Mouse (Mus musculus): ENCODE data around the gene Wdr74.

The Wdr74 gene

DNA sequence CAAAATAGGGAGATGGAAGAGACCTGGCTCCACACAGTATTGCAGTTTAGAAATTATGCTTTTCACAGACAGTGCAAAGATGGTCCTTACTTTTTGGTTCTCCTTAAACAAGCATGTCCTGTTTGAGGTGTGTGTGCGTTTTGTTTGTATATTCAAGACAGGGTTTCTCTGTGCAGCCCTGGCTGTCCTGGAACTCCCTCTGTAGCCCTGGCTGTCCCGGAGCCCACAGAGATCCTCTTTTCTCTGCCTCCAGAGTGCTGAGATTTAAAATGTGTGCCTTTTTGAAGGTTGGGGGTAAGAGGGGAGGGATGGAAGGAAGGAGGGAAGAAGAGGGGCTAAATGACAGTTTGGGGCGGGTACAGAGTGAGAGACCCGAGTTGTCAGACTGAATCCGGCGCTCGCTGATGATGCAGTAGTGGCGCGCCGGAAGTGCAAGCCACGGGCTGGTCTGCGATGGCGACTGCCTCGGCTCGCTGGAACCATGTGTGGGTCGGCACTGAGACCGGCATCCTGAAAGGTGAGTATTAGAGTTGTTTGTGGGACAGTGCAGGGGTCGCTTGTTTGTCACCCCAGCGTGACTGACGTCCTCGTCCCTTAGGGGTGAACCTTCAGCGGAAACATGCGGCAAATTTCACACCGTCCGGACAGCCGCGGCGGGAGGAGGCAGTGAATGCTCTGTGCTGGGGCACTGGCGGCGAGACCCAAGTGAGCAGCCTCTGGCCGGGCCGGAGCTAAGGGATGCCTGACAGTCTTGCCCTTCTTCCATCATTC is at the start of gene Wdr74:
Wdr74 (plus strand) TSS at position 439 of the 771 bp plus-strand sequence.
- DNase-seq, result peak; percentile 86

DNA sequence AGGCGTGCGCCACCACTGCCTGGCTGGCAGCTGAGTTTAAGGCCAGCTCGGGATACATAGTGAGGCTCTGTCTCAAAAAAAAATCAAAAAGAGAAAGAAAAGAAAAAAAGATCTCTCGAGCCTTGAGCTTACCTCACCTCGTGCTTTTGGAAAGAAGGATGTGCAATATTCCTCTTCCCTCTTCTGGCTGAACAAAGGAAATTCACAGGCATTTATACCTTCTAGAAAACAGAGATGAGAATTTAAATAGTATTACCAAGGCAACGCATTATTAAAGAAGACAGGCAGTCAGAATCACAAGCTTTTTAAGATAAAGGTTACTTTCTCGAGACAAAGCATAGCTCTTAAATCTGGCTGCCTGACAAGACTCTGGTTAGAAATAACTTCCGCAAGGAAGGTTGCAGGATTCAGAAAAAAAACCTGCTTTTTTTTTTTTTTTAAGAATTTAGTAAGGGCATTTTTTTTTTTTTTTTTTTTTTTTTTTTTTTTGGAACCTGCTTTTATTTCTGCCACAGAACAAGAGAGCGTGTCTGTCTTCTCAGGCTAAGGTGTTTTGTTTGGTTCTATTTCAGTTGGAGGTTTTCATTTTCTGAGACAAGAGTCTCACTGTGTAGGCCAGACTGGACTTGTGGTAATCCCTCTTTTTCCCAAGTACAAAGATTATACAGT is 43.6 kb upstream of the Wdr74 start:
- DNase-seq, result no peak

DNA sequence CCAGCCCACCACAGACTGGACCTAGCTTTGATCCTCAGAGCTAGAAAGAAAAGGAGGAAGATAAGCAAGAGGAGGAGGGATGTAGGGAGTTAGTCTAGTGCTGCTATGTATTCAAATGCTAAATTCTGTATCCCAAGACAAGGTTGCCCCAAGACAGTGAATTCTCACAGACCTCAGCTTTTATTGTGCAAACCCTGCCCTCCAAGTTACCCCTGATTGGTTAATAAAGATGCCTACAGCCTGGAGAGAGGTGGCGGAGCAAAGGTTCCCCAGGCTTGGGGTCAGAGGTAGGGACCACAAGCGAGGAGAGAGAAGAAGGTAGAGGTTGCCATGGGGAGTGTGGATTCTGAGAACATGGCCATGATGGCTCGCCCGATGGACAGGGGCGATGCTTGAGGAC is 42.9 kb upstream of the Wdr74 start:
- no peak for DNase-seq

DNA sequence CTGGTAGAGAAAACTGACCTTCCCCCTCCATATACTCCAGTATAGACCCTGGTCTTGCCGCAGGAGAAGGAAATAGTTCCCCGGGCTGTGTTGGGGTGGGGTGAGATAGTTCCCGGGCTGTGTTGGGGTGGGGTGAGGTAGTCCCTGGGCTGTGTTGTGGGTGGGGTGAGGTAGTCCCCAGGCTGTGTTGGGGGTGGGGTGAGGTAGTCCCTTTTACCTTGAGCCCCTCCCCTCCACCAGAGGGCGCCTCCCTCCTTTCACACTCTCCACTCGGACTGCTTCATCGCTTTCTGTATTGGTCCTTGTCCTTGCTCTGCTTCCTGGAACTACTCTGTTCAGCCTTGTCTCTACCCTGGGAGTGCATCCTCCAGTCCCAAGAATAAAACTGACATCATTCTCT is 40.3 kb upstream of the Wdr74 start:
- no peak for DNase-seq

DNA sequence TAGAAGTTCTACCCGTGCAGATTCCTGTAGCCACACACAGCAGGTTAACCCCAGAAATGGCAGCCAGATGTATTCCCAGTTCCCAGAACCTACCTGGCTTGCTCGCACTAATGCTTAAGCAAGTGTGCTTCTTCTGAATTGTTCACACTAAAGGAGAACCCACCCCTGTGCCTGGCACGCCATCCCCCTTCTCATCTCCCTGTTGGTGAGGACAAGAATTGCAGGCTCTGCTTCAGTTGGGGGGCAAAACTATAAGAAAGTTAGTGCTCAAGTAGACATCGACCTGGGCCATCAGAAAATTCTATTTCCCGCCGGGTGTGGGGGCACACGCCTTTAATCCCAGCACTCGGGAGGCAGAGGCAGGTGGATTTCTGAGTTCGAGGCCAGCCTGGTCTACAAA is 36.0 kb upstream of the Wdr74 start:
- no peak for DNase-seq

DNA sequence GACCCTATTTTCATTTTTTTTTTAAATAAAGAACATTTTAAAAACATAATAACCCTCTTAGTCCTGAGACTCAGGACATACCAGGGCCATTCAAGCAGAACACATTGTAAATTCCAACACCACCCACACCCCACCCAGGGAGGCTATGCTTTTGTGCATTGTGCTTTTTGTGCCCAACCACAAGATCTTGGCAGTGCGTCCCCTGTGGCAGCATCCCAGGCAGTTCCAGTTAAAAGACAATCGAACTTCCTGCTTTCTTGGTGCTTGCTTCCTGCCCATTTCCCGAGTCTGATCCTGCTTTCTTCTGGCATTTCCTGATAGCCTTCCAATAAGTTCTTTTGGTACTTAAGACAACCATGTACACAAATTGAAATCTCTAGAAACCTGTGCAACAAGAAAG is 33.2 kb upstream of the Wdr74 start:
- no peak for DNase-seq

DNA sequence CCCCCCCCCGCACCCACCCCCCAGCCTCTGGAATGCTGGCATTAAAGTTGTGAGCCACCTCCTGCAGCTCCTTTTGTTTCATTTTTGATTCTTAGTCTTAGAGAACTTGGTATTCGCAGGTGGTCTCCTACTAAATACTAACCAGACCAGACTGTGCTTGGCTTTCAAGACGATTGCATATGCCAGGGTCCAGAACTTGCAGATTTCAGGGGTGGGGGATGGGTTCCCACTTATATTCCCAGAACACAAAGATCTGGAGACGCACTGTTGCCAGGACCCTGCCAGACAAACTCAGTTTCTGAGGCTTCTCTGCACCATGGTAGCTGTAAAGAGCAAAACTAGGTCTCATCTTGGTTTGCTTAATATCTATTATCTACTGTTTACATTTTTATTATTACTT is 32.1 kb upstream of the Wdr74 start:
- DNase-seq, result no peak

DNA sequence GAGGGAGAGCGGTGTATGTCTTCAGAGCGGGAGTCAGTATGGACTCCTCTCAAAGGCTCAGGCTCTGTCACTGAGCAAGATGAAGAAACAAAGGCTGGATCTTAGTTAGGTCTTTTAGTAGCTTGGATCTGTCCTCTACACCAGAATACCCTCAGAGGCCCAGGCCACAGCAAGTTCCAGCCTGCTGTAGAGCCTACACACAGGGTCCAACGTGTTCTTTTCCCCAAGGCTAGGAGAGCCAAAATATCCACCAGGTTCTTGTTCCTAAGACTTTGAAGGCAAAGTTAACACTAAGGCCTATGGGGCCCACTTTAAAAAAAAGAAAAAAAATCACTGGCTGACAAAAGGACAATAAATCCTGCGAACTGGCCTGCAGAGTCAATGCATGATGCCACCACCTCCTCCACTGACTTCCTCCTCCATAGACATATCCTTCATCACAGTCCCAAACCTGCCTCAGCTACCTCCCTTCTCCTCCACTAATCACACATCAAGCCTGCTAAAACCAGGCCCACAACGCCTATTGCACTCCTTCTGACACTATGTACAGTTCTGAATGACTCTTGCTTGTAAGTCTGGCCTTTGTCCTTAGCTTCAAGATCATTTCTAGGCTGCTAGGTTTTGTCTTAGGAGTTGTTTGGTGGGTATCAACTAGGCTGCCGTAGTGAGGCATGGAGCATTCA is 30.5 kb upstream of the Wdr74 start:
- no peak for DNase-seq

DNA sequence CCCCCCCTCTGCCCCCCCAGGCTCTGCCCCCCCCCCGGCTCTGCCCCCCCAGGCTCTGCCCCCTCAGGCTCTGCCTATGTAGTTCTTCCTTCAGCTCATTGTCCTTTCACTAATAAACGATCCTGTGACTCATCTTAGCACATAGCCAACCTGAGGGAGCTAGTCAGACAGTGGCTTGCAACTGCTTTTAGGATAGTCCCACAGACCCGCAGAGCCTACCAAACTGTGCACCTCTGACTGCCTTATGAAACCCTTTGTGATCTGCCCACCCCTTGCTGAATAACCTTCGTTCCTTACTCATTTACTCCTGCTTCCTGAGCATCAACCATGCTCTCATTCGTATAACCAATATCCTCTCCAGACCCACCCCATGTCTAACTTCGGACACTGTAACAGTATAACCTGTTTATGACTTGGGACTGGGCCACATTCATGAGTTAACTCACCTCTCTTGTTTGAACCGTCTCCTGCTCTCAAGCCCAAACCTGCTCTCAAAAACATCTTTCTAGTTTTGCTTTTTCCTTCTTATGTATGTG is 29.4 kb upstream of the Wdr74 start:
- DNase-seq, result no peak

DNA sequence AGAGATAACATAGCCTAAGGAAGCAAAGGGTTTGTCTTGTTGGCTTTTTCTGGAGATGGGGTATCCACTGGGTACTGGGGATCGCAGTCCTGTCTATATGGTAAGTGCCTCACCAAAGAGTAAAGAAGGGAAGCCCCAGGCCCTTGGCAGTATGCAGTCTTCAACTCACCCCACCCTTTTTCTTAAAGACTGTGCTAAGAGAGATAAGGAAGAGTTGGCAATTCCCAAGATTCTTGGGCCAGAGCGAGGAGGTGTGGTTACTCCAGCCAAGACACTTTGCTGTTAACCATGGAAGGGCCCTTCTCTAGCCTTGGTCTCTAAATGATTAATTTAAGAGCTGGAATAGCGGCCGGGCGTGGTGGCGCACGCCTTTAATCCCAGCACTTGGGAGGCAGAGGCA is 28.7 kb upstream of the Wdr74 start:
- no peak for DNase-seq

DNA sequence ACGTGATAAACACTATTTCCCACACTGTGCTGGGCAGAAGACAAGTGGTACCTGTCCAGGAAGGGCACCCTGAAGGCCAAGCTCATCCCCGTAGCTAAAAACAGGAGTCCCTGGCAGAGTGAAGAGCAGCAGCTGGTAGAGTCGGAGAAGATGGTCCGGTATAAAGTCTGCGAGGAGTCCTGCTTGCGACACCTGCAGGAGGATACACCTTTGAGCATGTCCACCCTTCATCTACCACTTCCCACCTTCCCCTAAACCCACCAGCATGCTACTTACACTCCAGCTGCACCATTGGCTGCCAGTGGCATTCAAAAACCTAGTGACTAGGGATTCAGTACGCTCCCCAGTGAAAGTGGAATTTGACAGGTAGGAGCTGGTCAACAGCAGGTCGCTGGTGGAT is 26.7 kb upstream of the Wdr74 start:
- no peak for DNase-seq

DNA sequence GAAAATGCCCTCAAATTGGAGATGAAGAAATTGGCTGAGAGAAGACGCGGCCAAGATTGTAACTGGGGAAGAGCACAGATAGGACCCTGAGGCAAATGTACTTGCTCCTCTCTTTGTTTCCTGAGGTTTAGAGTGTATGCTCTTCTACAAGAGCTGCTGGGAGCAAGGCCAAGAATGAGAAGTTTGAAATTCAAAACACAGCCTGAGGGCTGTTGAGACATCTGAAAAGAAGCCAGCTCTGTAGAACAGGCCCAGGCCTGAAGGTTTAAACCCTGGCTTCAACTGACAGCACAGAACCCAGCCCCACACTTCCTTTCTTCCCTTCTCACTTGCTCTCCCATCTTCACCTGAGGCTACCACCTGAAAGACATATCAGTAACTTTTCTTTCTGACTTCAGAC is 25.6 kb upstream of the Wdr74 start:
- no peak for DNase-seq

DNA sequence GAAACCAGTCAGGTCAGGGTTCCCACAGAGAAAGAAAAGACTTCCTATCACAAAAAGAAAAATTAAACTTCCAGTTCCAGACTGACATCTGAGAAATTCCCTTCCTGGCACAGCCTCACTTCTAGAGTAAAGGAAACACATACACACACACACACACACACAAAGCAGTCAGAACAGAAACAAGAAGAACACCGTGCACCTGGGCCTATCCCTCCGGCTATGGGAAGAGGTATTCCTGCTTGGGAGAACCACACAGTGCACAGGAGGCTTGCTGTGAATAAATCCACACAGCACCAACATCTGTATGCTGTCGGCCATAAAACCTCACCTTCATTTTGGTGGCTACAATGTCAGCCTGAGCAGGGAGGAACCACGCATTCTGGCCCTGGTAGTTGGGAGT is 24.1 kb upstream of the Wdr74 start:
- no peak for DNase-seq

DNA sequence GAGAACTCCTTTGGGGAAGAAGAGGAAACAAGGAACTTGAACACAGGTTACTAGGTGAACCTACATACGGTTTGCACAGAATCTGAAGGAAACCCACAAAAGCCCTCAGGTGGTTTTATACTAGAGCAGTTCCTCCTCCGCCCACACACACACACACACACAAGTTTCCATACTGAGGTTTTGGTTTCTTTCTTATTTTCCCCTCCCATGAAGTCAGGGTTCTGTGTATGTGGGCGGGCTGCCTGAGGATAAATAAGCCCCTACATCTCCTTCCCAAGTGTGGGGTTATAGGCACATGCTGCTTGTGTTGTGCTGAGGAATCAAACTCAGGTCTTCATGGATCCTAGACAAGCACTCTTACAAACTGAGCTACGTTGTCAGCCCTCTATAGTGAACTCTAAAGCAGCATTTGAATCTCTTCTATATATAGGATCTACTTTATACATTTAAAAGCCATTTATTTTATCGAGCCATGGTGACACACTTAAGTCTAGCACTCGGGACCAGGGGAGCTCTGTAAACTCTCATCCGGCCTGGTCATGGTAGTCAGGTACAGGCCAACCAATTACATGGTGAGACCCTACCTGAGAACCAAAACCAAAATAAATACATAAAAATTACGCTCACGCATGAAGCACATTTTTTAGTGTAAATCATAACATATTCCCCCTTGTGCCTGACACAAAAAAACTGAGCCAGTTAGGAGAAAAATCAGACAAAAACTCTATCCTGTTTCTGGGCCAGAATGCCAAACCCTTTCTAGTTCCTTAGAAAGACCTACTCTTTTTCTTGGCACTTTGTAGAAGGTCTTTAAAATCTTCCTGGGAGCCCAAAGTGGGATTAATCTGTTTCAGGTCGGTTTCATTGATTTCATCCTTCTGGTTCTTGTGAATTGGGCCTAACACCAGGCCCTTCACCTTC is 23.4 kb upstream of the Wdr74 start:
- DNase-seq, result no peak

DNA sequence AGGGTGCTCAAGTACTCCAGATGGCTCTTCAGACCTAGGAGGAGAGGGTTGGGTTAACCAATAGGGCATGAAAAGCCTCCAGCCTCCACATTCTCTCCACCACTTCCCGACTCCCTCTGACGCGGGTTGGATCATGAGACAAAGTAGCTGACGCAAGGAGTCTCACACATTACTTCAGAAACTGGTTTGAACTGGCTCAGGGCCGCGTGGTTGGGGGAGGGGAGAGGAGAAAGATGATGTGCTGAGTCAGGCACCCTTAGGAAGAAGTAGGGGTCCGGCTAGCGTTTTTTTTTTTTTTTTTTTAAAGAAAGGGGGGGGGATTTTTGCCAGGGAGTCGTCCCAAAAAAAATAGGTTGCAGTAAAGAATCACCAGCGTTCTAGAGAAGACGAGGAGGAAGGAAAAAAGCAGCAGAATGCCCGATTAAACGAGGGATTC is 22.7 kb upstream of the Wdr74 start:
- peak; percentile 52 for DNase-seq

DNA sequence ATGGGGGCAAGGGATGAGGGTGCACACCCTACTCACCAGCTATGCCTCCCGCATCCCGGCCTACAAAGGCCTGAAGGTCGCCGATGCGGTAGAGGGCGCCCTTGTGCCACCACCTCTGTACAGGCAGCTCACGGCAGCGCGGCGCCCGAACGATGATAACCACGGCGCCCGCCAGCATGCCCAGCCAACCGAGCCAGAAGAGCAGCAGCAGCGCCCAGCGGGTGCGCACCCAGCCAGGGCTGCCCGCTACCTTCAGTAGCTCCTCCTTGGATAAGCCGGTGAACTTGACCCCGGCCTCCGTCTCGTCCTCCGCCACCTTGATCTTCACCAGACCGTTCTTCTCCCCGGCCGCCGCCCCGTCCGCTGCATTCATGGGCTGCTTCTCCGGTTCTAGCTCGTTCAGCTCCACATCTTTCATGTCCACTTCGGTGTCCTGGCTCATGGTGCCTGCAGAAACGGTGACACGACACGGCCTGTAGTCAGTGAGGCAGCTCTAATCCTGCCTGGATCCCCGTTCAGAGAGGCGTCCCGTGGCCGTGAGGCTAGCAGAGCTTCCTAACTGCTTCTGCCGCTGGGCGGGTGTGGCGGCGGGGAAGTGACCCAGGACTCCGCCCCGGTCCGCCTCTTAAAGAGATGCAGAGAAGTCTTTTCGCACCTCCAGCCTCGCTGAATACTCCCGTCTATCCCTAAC is 22.2 kb upstream of the Wdr74 start:
- DNase-seq, result peak; percentile 87

DNA sequence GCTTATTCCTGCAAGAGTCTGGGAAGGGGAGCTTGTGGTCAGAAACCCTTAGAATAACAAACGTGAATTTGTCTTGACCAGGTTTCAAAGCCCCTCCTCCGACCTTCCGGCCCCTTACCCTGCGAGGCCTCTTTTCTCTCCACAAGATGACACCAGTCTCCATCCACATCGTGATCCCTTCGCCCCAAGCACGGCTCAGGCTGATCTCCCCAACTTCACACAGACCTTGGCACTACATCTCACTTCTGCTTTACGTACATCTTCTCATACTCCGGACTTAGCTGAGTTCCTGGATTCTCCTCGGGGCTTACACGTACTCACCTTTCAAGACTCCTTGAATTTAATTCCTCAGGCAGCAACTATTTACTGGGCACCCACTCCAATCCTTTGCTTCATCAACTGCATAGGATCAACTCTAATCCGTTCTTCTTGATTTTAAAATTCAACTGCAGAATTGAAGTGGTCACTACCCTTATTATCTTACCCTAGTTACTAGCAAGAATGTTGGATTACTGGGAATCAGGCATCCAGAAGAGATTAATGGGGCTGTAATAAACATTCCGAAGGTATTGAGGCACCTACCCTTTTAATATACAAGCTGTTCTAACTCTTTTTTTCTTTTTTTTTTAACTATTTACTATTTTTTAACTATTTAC is 21.5 kb upstream of the Wdr74 start:
- DNase-seq, result no peak

DNA sequence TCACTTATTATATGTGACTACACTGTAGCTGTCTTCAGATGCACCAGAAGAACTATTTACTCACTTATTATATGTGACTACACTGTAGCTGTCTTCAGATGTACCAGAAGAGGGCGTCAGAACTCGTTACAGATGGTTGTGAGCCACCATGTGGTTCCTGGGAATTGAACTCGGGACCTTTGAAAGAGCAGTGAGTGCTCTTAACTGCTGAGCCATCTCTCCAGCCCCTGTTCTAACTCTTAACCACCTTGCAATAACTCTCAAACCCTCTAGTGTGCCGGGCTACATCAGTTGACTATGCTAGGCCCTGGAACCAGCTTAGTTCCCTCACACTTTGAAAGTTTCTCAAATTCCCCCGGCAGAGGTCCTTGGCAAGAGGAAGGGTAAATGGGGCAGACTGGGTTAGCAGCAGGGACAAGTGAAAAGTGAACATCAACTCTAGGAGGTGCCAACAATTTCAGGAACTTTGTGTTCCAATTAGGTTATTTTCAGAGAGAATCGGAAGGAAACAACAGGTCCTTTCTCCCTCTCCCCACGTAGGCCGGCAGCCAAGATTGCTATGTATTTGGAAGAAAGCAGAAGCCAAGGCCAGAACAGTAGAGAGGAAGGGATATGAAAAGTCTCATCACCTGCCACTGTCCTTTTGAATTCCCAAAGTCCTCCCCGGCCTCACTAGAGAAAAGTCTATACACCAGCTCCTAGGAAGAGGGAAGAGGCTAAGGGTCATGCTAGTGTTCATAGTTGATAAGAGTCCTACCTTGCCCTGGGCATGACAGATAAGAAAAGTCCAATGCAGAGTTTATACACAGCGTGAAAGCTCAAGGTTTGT is 20.8 kb upstream of the Wdr74 start:
- DNase-seq, result no peak

DNA sequence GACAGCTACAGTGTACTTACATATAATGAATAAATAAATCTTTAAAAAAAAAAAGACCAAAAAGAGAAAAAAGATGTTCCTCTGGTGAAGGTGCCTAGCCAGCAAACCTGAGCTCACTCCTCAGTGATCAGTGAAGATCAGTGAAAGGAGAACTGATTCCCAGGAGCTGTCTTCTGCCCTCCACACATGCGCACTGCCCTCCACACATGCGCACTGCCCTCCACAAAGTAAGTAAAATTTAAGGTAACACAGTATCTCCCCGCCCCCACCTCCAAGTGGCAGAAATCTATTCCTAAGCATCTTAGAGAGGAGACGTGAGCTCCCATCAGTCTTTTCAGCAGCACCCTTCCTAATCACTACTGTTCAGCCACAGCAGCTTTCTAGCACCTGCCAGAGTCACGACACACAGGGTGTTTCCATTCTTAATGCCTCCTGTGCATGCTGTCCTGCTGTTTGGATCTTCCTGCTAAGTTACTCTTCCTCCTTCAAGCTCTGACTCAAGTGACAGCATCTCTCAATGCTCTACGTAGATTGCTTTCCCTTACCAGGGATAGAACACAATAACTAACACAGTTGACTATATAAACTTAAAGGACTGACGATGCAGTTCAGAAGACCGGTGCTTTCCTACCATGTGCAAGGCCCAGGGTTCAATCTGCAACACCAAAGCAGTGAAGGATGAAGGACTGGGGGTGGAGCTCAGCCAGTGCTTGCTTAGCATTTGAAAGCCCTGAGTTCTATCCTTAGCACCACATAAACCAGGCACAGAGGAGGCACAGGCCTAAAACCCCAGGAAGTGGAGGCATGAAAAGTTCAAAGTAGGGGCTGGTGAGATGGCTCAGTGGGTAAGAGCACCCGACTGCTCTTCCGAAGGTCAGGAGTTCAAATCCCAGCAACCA is 19.5 kb upstream of the Wdr74 start:
- no peak for DNase-seq

Measured in cerebellum, adult 11 months (tissue).